Mouse (Mus musculus): ENCODE measurements around the gene BC052040.

DNA sequence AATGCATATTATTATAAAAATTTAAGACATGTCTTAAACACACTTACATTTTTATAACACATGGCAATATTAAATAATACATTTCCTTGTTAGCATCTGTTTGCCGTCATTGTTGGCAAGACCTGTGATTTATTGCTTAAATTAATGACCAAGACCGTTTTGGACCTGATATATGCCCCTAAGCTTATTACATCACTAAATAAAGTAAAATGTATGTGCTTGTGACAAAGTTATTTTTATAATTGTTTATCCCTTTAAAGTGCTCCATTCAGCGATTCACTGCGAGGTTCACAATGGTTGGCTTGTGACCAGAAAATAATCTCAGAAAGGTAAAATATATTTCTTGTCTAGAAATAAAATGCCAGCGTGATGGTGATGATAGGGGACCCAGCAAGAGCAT is 16.8 kb downstream of the BC052040 start:
- no peak for TF ChIP-seq POLR2A (IDR thresholded peaks at IDR 0.05; ENCODE audit: insufficient read depth, low read depth, low read length)
- no peak for TF ChIP-seq EP300 (IDR thresholded peaks at IDR 0.05; ENCODE audit: insufficient read depth, low read depth, low read length)

Measured in heart, adult 2 months (tissue).